Mouse (Mus musculus): ENCODE measurements around the gene Lhfpl2. TPM values are rescaled to one million over a fixed set of nuclear protein-coding genes. Genes with fewer than 3 reads are reported as not detected.
A peak's percentile ranks its signal among the peaks of the same experiment; 100 is the strongest.

The Lhfpl2 gene
- polyA plus RNA-seq, 1 experiment from 2014 or later, result 64.5 TPM

DNA sequence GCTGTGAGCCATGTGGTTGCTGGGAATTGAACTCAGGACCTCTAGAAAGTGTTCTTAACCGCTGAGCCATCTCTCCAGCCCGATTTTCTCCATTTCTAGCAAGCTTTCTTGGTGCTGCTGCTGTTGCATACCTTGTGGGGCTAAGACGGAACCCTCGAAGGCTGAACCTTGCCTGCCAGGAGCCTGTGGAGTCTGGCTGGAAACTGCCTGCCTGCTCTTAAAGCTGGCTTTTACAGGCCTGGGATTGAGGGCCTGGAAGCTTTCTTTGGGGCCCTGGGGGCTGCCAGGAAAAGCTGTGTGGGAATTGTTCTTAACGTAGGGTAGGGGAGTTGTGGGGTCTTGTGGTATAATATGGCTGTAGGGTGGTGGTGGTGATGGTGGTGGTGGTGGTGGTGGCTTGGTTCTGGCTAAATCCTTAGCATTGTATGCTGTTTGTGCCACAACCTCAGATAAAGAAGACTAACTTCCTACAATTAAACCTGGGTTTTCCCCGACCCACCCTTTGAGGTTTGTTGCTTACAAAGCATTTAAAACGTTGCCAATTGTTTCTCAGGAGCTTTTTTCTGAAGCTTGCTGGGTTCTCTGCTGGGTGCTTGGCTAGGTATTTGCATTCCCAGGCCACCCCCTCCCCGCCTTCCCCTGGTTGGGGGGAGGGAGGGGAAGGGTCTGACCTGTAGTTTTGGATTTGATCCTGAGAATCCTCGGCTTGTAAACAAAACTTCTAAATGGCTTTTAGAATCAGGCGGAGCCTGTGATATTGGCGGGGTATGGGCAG lies 7.9 kb downstream of the Lhfpl2 start:
- 44% methylated on average over 11 of the region's 11 CpGs for WGBS
- no peak for ATAC-seq (ENCODE audit: insufficient read depth)

DNA sequence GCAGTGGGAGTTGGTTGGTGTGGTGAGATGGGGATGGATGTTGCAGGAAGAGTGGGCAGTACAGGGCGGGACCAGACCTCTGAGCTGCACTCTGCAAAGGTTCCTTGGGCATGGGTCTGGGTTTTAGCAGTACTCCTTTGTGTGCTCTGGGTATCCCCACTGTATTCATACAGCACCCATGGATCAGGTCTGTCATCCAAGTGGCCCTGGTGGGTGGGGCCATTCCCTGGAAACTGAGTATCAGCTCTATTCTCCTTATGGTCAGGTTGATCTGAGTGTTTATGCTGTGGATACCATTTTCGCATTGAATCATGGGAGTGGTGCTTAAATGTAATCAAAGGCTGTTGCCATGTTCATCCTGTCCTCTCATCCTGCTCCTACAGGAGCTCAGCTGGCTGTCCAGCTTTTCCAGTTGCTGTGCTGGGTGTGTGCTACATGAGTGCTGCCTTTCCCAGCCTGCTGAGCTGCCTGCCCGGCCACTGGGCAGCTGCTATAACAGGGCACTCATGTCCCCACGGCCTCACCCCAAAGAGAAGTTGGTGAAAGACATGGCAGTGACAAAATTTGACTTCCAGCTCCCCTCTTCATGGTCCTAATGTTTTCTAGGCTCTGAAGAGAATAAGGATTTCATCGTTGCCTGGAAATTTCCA lies 9.2 kb downstream of the Lhfpl2 start:
- no peak overlapping the region for H3K4me3 ChIP-seq (ENCODE audit: low read depth, low read length)
- no peak overlapping the region for H3K9ac ChIP-seq
- TF ChIP-seq CTCF (IDR thresholded peaks at IDR 0.05; ENCODE audit: low read depth), result no peak
- 75% methylated on average over 5 of the region's 5 CpGs for WGBS
- H3K9me3 ChIP-seq (ENCODE audit: low read depth, low read length), result no peaks in the 10 kb centered on the region
- no peak for DNase-seq
- ATAC-seq (ENCODE audit: insufficient read depth), result no peak
- peaks cover 2% of the 10 kb centered on the region; the same call in 1 of the 2 replicates for H3K36me3 ChIP-seq (ENCODE audit: insufficient read depth)
- no peak overlapping the region for H3K4me2 ChIP-seq
- H3K27ac ChIP-seq (ENCODE audit: low read depth), result no peak overlapping the region
- no peaks in the 10 kb centered on the region for H3K27me3 ChIP-seq (ENCODE audit: insufficient read depth, low read length)
- peaks cover 35% of the 10 kb centered on the region for H3K4me1 ChIP-seq (ENCODE audit: insufficient read depth)

More for the DNA sequence above, 7.9 kb downstream of the Lhfpl2 start:
- peaks cover 35% of the 10 kb centered on the region for H3K4me1 ChIP-seq (ENCODE audit: insufficient read depth)
- no peak overlapping the region for H3K4me3 ChIP-seq (ENCODE audit: low read depth, low read length)
- no peak for TF ChIP-seq CTCF (IDR thresholded peaks at IDR 0.05; ENCODE audit: low read depth)
- no peak overlapping the region for H3K4me2 ChIP-seq
- no peaks in the 10 kb centered on the region for H3K27me3 ChIP-seq (ENCODE audit: insufficient read depth, low read length)
- H3K27ac ChIP-seq (ENCODE audit: low read depth), result no peak overlapping the region; the same call in 1 of the 2 replicates
- no peak for DNase-seq
- no peaks in the 10 kb centered on the region for H3K9me3 ChIP-seq (ENCODE audit: low read depth, low read length)
- peaks cover 5% of the 10 kb centered on the region; the same call in 1 of the 2 replicates for H3K36me3 ChIP-seq (ENCODE audit: insufficient read depth)
- H3K9ac ChIP-seq, result no peak overlapping the region

DNA sequence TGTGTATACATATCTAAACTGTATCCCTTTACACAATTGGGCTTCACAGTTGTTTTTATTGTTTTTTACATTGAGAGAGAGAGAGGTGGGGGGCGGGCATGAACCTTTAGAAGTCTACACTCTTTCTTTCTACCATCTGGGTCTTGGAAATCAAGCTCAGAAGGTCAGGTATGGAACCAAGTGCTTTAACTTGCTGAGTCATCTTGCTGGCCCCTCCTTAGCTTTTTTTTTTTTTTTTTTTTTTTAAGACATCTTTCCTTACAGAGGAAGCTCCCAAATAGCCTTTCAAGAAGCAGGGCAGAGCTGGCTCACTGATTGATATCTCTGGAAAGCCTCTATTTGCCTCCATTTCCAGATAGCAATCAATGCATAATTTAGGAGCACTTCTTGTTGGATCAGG lies 10.7 kb downstream of the Lhfpl2 start:
- H3K27ac ChIP-seq (ENCODE audit: low read depth), result no peak overlapping the region
- DNase-seq (no peak), ATAC-seq (ENCODE audit: insufficient read depth) (no peak)
- H3K9me3 ChIP-seq (ENCODE audit: low read depth, low read length), result no peaks in the 10 kb centered on the region
- H3K27me3 ChIP-seq (ENCODE audit: insufficient read depth, low read length), result no peaks in the 10 kb centered on the region
- 100% methylated on average over 1 of the region's 1 CpGs for WGBS
- TF ChIP-seq CTCF (IDR thresholded peaks at IDR 0.05; ENCODE audit: low read depth), result no peak
- peaks cover 24% of the 10 kb centered on the region for H3K4me1 ChIP-seq (ENCODE audit: insufficient read depth)
- H3K9ac ChIP-seq, result no peak overlapping the region
- H3K4me3 ChIP-seq (ENCODE audit: low read depth, low read length), result no peak overlapping the region
- H3K4me2 ChIP-seq, result no peak overlapping the region
- peaks cover 2% of the 10 kb centered on the region; the same call in 1 of the 2 replicates for H3K36me3 ChIP-seq (ENCODE audit: insufficient read depth)

DNA sequence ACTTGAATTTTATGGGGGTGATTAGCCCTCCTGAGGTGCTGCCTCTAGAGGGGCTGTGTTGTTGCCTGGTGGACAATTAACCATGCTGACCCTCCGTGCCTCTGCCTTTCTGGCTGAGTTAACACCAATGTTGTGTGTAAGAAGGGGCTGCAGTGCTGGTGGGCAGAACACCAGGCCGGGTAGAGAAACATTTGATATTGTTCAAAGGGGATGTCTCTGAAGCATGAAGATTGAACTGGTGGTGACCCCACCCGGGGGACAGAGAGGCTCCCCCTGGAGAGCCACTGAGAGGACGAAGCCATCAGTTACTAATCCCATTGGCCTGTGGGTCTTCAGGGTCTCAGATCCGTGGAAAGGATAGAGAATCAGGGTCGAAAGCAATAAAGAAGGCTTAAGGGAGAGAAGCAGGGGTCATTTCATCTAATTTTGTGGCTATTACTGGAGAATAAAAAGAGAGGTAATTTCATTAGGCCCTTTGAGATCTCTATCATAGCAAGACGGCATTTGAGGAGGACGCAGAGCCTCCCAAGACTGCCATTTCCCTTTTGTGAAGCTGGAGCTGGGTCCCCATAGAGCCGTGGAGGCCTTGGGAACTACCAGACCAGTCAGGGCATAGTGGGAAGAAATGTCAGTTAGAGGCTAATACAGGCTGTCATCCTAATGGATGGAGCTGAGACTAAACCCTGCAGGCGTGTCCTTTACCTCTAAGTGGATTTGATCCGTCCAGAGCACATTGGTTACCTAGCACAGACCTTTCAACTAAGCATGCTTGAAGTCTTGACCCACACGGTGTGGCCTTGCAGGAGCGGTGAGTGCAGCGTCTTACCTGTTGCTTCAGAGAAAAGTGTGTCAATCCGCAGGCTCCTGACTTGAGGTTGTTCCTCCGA lies 12.1 kb downstream of the Lhfpl2 start:
- ATAC-seq (ENCODE audit: insufficient read depth), result no peak
- H3K4me2 ChIP-seq, result no peak overlapping the region
- no peaks in the 10 kb centered on the region for H3K9me3 ChIP-seq (ENCODE audit: low read depth, low read length)
- H3K9ac ChIP-seq, result no peak overlapping the region
- H3K36me3 ChIP-seq (ENCODE audit: insufficient read depth), result peaks cover 2% of the 10 kb centered on the region; the same call in 1 of the 2 replicates
- H3K27me3 ChIP-seq (ENCODE audit: insufficient read depth, low read length), result no peaks in the 10 kb centered on the region
- peaks cover 23% of the 10 kb centered on the region for H3K4me1 ChIP-seq (ENCODE audit: insufficient read depth)
- H3K4me3 ChIP-seq (ENCODE audit: low read depth, low read length), result no peak overlapping the region
- no peak overlapping the region for H3K27ac ChIP-seq (ENCODE audit: low read depth)
- no peak for DNase-seq
- WGBS, result 76% methylated on average over 16 of the region's 16 CpGs
- no peak for TF ChIP-seq CTCF (IDR thresholded peaks at IDR 0.05; ENCODE audit: low read depth)

DNA sequence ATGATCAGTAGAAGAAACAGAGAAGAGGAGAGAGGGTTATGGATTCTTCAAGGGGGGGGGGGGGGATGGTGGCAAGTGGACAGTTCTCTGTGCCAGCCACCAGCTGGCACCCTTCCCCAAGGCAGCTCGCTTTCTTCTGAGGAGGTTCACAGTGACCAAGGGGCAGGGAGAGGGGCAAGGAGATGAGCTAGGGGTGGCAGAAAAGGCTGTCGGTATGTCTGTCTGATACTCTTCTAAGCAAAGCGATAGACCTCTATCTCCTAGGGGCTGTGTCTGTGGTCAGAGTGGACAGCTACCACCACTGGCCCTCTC lies 12.7 kb downstream of the Lhfpl2 start:
- Histone ChIP-seq H3K27ac (ENCODE audit: low read depth) (no peak overlapping the region), H3K4me2 (no peak overlapping the region)
- no peak for DNase-seq

DNA sequence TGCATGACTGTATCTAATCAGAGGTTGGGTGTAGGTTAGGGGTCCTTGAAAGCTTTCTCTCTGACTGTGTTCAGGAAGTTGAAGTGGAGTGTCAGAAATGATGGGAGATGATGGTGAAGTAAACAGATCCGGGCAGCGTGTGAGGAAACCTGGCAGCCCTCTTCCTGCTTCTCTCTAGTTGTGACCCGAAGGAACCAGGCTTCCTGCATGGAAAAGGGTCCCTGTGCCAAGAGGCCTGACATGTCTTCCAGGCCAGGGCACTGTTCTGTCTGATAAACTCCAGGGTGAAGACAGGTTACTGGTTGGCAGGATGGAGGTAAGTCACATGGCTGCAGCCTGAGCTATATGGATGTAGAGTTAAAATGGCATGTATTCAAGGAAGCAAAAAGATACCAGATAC lies 13.3 kb downstream of the Lhfpl2 start:
- no peak for TF ChIP-seq CTCF (IDR thresholded peaks at IDR 0.05; ENCODE audit: low read depth)
- 42% methylated on average over 3 of the region's 3 CpGs for WGBS
- no peak overlapping the region for H3K27ac ChIP-seq (ENCODE audit: low read depth)
- no peaks in the 10 kb centered on the region for H3K9me3 ChIP-seq (ENCODE audit: low read depth, low read length)
- H3K36me3 ChIP-seq (ENCODE audit: insufficient read depth), result peaks cover 2% of the 10 kb centered on the region; the same call in 1 of the 2 replicates
- no peaks in the 10 kb centered on the region for H3K27me3 ChIP-seq (ENCODE audit: insufficient read depth, low read length)
- H3K9ac ChIP-seq, result no peak overlapping the region
- H3K4me2 ChIP-seq, result no peak overlapping the region
- no peak overlapping the region for H3K4me3 ChIP-seq (ENCODE audit: low read depth, low read length)
- H3K4me1 ChIP-seq (ENCODE audit: insufficient read depth), result peaks cover 29% of the 10 kb centered on the region
- ATAC-seq (ENCODE audit: insufficient read depth) (no peak), DNase-seq (no peak)

More for the DNA sequence above, 12.7 kb downstream of the Lhfpl2 start:
- peak; percentile 20 for TF ChIP-seq CTCF (IDR thresholded peaks at IDR 0.05; ENCODE audit: low read depth)
- no peak overlapping the region for H3K9ac ChIP-seq
- H3K4me1 ChIP-seq (ENCODE audit: insufficient read depth), result peaks cover 23% of the 10 kb centered on the region
- WGBS, result 98% methylated on average over 3 of the region's 3 CpGs
- no peaks in the 10 kb centered on the region for H3K9me3 ChIP-seq (ENCODE audit: low read depth, low read length)
- ATAC-seq (ENCODE audit: insufficient read depth), result no peak
- no peak overlapping the region for H3K4me3 ChIP-seq (ENCODE audit: low read depth, low read length)
- H3K27me3 ChIP-seq (ENCODE audit: insufficient read depth, low read length), result no peaks in the 10 kb centered on the region
- H3K36me3 ChIP-seq (ENCODE audit: insufficient read depth), result peaks cover 2% of the 10 kb centered on the region; the same call in 1 of the 2 replicates

All from lung, embryonic 14.5 days (tissue).